In genomic region chr1:41705692-41706091, GRCm38 (mm10) we compare ENCODE assay signal across 11 mouse cellular contexts.
"Had no signal": no experiment of that assay in that cellular context is flagged by ENCODE, and none has a peak within 500 bp of the region (broad histone marks: within the 10 kb centered on the region; RNA-seq: fewer than 3 reads in every experiment).

No protein-coding gene starts in this region.

- H3K9ac ChIP-seq: limb, embryonic 15.5 days; liver, embryonic 12.5 days; midbrain, embryonic 15.5 days; neural tube, embryonic 12.5 days had no signal

- H3K4me2 ChIP-seq: limb, embryonic 15.5 days; liver, embryonic 12.5 days; midbrain, embryonic 11.5 days; midbrain, embryonic 15.5 days; neural tube, embryonic 12.5 days had no signal

- H3K4me3 ChIP-seq: left cerebral cortex, adult 2 months; limb, embryonic 15.5 days; liver, embryonic 12.5 days; megakaryocyte, embryonic 14.5 days; midbrain, embryonic 15.5 days; neural tube, embryonic 12.5 days had no signal

- H3K36me3 ChIP-seq: limb, embryonic 15.5 days; liver, embryonic 12.5 days; midbrain, embryonic 15.5 days; neural tube, embryonic 12.5 days had no signal

- ATAC-seq: liver, embryonic 12.5 days; midbrain, embryonic 15.5 days had no signal

- H3K9me3 ChIP-seq: limb, embryonic 15.5 days; liver, embryonic 12.5 days; megakaryocyte, embryonic 14.5 days; midbrain, embryonic 15.5 days; neural tube, embryonic 12.5 days had no signal

- H3K27me3 ChIP-seq: limb, embryonic 15.5 days; liver, embryonic 12.5 days; megakaryocyte, embryonic 14.5 days; midbrain, embryonic 15.5 days; neural tube, embryonic 12.5 days had no signal

- H3K4me1 ChIP-seq: limb, embryonic 15.5 days; liver, embryonic 12.5 days; megakaryocyte, embryonic 14.5 days; midbrain, embryonic 15.5 days; neural tube, embryonic 12.5 days had no signal

- H3K27ac ChIP-seq: left cerebral cortex, adult 2 months; limb, embryonic 15.5 days; liver, embryonic 12.5 days; macrophage; midbrain, embryonic 15.5 days; neural tube, embryonic 12.5 days had no signal

- DNase-seq: kidney, postnatal 25 days; thymus, adult 18-20 months; thymus, postnatal 14 days had no signal
